Mouse (Mus musculus) naive thymus-derived CD4-positive, alpha-beta T cell, adult 2 months (primary cell): ENCODE data around the gene Slc25a39.
A peak's percentile ranks its signal among the peaks of the same experiment; 100 is the strongest.

Experiments used
- DNase-seq: peaks from one replicate; pipeline ENCODE4 v3.0.0-alpha.2; 2011; ENCODE audit warnings: low read depth

Gene Slc25a39

GRCm38 (mm10) chr11:102436471-102436790, 28.7 kb upstream of the Slc25a39 start:
- no peak for DNase-seq

DNA sequence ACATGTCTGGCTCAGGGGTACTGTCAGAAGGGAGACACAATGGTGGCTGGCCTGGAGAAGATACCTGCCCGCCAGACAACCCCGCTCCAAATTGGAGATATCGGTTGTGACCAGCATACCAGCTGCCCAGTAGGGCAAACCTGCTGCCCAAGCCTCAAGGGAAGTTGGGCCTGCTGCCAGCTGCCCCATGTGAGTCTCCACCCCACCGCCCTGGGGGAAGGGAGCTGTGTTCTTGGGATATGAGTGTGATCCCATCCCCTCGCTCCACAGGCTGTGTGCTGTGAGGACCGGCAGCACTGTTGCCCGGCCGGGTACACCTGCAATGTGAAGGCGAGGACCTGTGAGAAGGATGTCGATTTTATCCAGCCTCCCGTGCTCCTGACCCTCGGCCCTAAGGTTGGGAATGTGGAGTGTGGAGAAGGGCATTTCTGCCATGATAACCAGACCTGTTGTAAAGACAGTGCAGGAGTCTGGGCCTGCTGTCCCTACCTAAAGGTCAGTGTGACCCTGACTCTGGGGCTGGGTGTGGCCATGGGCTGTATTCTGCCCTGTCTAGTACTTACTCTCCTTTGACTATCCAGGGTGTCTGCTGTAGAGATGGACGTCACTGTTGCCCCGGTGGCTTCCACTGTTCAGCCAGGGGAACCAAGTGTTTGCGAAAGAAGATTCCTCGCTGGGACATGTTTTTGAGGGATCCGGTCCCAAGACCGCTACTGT, 28.2 kb upstream of the Slc25a39 start:
- no peak for DNase-seq

- no peak for DNase-seq
Measured at GRCm38 (mm10) chr11:102434816-102435705, 27.3 kb upstream of the Slc25a39 start.

DNA sequence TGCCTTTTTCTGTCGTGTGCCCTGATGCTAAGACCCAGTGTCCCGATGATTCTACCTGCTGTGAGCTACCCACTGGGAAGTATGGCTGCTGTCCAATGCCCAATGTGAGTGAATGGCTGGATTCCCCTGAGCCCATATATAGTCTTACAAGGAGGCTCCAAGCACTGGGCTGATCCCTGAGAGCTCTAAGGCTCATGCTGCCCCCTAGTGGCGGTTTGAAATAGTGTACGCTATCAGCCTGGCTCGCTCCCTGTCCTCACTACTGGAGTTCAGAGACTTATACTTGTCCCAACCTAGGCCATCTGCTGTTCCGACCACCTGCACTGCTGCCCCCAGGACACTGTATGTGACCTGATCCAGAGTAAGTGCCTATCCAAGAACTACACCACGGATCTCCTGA, 26.7 kb upstream of the Slc25a39 start:
- DNase-seq: peak; percentile 90

GRCm38 (mm10) chr11:102433866-102434265, 26.1 kb upstream of the Slc25a39 start:
- DNase-seq: peak; percentile 31

DNA sequence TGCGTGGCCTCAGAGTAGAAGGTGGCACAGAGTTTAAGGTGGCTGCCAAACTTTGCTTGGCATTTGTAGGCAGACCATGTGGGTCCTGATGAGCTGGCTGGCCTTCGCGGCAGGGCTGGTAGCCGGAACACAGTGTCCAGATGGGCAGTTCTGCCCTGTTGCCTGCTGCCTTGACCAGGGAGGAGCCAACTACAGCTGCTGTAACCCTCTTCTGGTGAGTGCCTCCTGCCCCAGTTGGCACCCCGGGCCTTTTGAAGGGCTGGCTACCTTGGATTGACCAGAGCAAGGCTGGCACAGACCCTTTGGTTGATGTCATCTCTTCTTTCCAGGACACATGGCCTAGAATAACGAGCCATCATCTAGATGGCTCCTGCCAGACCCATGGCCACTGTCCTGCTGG, 25.1 kb upstream of the Slc25a39 start:
- DNase-seq: no peak

GRCm38 (mm10) chr11:102432115-102432843, 24.5 kb upstream of the Slc25a39 start:
- DNase-seq: peak; percentile 54

- no peak for DNase-seq
Measured at GRCm38 (mm10) chr11:102431728-102432114, 24.0 kb upstream of the Slc25a39 start.

DNA sequence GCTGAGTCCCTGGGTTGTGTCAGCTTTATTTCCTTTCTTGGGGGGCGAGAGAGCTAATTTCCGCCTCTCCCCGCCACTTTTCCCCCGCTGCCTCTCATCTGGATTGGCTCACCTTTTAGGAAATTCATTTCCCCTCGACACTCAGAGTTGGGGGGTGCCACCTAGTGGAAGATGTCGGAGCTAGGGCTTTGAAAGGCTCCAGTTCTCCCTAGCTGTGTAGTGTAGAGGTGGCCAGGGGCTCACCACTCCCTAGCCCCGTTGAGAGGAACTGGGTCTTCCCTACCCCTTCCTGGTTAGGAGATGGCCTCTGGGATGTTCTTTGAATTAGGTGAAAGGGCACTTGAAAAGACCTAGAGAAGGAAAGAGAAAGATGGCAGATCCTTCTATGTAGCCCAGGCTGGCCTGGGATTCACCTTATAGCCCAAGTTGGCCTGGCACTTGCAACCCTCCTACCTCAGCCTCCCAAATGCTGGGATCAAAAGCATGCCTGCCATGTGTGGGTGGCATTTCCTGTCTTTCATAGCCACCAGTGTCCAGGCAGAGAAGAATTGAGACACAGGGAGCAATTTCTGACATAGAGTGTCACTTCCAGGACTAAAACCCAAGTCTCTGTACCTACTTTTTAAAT, 23.4 kb upstream of the Slc25a39 start:
- peak; percentile 84 for DNase-seq

DNA sequence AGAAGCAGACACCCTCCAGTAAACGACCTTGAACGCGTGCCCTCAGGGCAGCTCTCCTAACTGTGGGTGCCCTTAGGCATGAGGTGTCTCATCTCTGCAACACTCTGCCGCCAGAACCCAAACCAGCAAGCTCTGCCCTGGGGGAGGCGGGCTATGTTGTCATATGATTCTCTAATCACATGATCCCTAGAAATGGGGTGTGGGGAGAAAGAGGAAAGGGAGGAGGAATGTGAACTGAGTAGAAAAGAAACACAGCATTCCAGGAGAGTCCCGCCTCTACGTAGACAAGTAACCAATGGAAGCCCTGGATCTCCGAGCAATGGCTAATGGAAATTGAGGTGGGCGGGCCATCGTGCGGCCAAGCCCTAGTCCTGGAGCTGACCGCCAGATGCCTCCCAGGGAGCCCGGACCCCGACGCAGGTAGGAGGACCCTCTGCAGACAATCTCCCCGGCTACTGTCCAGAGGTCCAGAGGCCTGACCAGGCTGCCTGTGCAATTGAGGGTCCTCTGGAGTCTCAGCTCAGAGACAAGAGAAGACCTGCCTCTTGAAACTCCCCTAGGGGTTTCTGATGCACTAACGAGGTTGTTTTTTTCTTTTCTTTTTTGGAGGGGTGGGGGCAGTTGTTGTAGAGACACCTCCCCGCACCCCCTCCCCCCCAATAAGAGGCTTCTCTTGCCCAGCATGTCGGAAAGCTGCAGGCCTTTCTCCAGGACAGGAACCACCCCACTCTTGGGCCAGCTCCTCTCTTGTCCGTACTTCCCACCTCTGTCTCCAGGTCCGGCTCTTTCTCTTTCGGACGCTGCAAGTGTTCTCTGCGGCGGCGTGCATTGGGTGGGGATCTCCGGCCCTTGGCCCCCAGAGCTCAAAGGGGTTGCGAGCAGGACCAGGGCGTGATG, 22.6 kb upstream of the Slc25a39 start, which contains the start of gene Grn:
Gene Grn (plus strand): TSS at position 195 of the 897 bp plus-strand sequence.
- DNase-seq: peak; percentile 78

DNA sequence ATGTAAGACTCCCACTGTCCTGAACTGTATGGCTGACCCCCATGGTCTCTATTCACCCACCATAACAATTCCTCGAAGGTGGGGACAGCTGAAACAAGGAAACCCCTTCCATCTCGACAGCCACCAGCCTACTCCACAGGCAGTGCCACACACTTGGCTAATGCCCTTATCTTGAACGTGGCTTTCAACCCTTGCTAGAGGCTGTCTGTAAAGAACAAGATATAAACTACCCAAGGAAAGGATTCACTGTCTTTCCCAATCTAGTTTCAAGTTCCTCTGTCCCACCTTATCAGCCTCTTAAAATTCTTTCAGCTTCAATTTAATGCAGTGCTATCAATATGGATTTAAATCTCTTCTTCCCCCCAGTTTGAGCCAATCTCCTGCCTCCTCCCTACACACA, 21.8 kb upstream of the Slc25a39 start:
- peak; percentile 13 for DNase-seq

GRCm38 (mm10) chr11:102428981-102429540, 21.3 kb upstream of the Slc25a39 start:
- DNase-seq: peak; percentile 18

DNA sequence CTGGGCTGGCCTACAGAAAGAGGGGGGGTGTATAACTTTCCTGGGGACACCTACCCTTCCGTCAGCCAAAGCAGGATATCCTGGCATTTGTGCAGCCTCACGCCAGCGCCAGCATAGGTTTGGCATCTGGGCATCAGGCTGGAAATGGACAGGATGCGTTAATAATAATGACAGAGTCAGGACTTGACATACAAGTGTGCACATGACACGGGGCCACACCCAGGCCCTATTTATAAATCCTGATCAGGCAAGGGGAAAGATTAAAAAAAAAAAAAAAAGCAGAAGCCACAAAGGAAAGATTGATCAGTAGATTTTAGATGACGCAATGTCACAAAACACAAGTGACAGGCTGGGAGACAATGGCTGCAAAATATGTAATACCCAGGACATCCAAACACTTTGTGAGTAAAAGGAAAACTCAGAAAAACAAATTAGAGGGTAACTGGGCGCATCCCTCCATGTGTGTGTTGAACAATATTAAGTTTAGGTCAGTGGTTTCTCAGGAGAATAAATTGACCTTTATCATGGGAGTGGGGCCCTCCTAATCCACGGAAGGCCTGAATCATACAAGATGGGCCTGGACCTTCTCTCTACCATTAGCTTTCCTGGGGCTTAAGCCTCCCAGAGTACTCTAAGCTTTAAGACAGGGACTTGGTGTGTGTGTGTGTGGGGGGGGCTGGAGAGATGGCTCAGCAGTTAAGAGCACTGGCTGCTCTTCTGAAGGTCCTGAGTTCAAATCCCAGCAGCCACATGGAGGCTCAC, 18.0 kb upstream of the Slc25a39 start:
- no peak for DNase-seq

DNA sequence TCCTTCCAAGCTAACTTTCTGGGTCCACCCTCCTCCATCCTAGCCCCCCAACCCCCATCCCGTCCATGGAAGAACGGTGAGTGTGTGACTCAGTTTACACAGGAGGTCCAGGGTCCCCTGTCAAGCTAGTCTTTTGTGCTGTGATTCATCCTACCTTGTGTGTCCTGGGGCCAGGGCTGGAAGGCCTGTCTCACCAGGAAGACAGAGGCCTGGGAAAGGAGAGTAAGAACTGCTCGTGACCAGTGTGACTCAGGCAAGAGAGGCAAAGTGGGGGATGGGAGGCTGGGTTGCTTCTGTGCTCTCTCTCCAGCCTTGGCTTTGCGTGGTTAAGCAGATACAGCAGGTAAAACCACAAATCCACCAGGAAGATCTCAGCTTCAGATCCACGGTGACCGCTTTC, 16.9 kb upstream of the Slc25a39 start:
- no peak for DNase-seq

- DNase-seq: no peak
Measured at GRCm38 (mm10) chr11:102421559-102421958, 13.8 kb upstream of the Slc25a39 start.

- no peak for DNase-seq
Measured at GRCm38 (mm10) chr11:102418887-102419286, 11.1 kb upstream of the Slc25a39 start.

DNA sequence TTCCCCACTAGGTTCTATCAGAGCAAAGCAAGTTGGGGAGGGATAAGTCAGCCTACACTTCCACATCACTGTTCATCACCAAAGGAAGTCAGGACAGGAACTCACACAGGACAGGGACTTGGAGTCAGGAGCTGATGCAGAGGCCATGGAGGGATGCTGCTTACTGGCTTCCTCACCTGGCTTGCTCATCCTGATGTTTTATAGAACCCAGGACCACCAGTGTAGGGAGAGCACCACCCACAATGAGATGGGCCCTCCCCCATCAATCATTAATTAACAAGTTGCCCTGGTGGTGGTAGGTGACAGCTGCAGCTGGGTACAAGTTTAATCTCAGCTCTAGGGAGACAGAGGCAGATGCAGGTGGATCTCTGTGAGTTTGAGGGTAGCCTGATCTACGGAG, 9.4 kb upstream of the Slc25a39 start:
- no peak for DNase-seq

GRCm38 (mm10) chr11:102415034-102415802, 7.5 kb upstream of the Slc25a39 start:
- DNase-seq: no peak

- DNase-seq: no peak
Measured at GRCm38 (mm10) chr11:102413059-102413458, 5.3 kb upstream of the Slc25a39 start.
